Mouse (Mus musculus) spleen, adult 2 months (tissue): ENCODE data around the gene Kncn.

Source experiments
- CTCF ChIP-seq: fragments of 200-500 bp; IDR thresholded peaks from 2 replicates; pipeline ENCODE4 v1.5.1; 2011; ENCODE audit warnings: mild to moderate bottlenecking, inconsistent platforms; ENCODE audit not compliant: insufficient read depth, insufficient read length, insufficient replicate concordance; ENCODE audit errors: extremely low read depth
- POLR2A ChIP-seq: fragments of 200-500 bp; IDR thresholded peaks from 2 replicates; pipeline ENCODE4 v1.6.1; 2011; ENCODE audit warnings: low read depth, low read length, inconsistent platforms

DNA sequence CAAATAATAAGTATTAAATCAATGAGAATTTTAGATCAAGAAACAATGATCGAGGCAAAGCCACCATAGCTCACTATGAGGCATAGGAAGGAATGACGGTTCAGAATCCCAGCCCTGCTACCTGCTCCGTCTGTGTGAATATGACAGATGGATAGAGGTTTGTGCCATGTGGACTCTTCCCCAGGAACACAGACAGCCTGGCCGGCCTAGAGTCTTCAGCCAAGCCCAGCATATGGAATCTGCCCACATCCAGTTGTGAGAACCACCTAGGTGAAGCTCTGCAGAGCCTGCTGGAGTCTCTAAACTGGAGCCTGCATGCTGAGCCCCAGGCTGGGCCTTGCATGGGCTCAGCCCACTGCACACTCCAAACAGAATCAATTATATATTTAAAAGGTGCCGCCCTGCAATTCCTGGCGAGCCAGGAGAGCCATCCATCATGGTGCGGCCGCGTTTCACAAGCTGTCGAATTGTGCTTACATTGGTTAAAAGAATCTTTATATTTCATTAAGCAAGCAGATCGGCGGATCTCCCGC is 47.4 kb downstream of the Kncn start:
- TF ChIP-seq POLR2A (no peak), CTCF (no peak)
